Mouse (Mus musculus): ENCODE measurements around the gene Gm21750.
"Not testable (repeated sequence)": the region's sequence is repeated elsewhere in the genome, so short reads cannot be mapped to it uniquely, and the experiment has no call there.

Gene Gm21750

GRCm38 (mm10) chr14:73660925-73661324 is at the start of gene Gm21750:
TSS of gene Gm21750 (plus strand) at chr14:73661225.
- ATAC-seq (ENCODE audit: low TSS enrichment) = not testable (repeated sequence)

GRCm38 (mm10) chr14:73614961-73615360 is 46.1 kb upstream of the Gm21750 start:
- not testable (repeated sequence) for ATAC-seq (ENCODE audit: low TSS enrichment)

GRCm38 (mm10) chr14:73620880-73621279 is 40.1 kb upstream of the Gm21750 start:
- peak; percentile 85; the same call in 1 of the 2 replicates for ATAC-seq (ENCODE audit: low TSS enrichment)

- no peak for ATAC-seq (ENCODE audit: low TSS enrichment)
Observed at GRCm38 (mm10) chr14:73622988-73623387, 38.0 kb upstream of the Gm21750 start.

GRCm38 (mm10) chr14:73625469-73625868 is 35.6 kb upstream of the Gm21750 start:
- ATAC-seq (ENCODE audit: low TSS enrichment) = peak; percentile 57; the same call in 1 of the 2 replicates

- no peak for ATAC-seq (ENCODE audit: low TSS enrichment)
Observed at GRCm38 (mm10) chr14:73631511-73631910, 29.5 kb upstream of the Gm21750 start.

- peak; percentile 72 for ATAC-seq (ENCODE audit: low TSS enrichment)
Observed at GRCm38 (mm10) chr14:73632648-73633263, 28.3 kb upstream of the Gm21750 start.

GRCm38 (mm10) chr14:73634356-73634755 is 26.7 kb upstream of the Gm21750 start:
- no peak for ATAC-seq (ENCODE audit: low TSS enrichment)

GRCm38 (mm10) chr14:73637460-73637859 is 23.6 kb upstream of the Gm21750 start:
- ATAC-seq (ENCODE audit: low TSS enrichment) = no peak

- ATAC-seq (ENCODE audit: low TSS enrichment) = no peak
Observed at GRCm38 (mm10) chr14:73650179-73650578, 10.8 kb upstream of the Gm21750 start.

GRCm38 (mm10) chr14:73670091-73670490 is 9.1 kb downstream of the Gm21750 start:
- ATAC-seq (ENCODE audit: low TSS enrichment) = peak; percentile 97

GRCm38 (mm10) chr14:73687726-73688125 is 26.7 kb downstream of the Gm21750 start:
- peak; percentile 91 for ATAC-seq (ENCODE audit: low TSS enrichment)

GRCm38 (mm10) chr14:73688427-73688826 is 27.4 kb downstream of the Gm21750 start:
- peak; percentile 52 for ATAC-seq (ENCODE audit: low TSS enrichment)

- peak; percentile 86 for ATAC-seq (ENCODE audit: low TSS enrichment)
Observed at GRCm38 (mm10) chr14:73700256-73700655, 39.2 kb downstream of the Gm21750 start.

- ATAC-seq (ENCODE audit: low TSS enrichment) = peak; percentile 98
Observed at GRCm38 (mm10) chr14:73709412-73710110, 48.5 kb downstream of the Gm21750 start.
